21 mouse cellular contexts compared by ENCODE assay signal in the genomic region with DNA sequence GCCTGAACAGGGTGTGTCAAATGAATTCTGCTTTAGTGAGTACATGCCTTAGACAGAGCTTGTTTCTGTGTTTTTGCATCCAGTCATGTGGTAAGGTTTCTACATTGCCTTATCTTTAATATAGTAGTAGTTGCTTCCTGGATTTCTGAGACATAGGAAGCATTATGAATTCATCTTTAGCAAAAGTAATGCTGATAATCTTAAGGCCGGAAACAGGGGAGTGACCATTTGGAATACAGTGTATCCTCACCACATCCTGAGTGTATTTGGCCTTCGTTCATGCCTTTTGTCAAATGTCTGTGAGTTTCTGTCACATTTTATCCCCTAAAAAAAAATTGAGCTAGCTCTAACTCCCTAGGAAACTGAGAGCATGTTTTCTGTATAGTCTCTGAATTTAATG.
DNase-seq lines count a peak whose midpoint lies in the region; ATAC-seq and TF ChIP-seq lines count a peak whose summit lies in the region.
"Had no signal": no experiment of that assay in that cellular context is flagged by ENCODE, and none has a peak within 500 bp of the region (broad histone marks: within the 10 kb centered on the region; RNA-seq: fewer than 3 reads in every experiment).

No protein-coding gene starts in this region.

- 0 out of 2 replicates have a peak, but pooled peaks have one; percentile 34 for TF ChIP-seq EP300 in heart, postnatal 0 days (IDR thresholded peaks at IDR 0.05; ENCODE audit: low read depth)

- H3K4me2 ChIP-seq in heart, postnatal 0 days (ENCODE audit: low read depth, low read length) = no peak overlapping the region
- H3K4me2 ChIP-seq in kidney, postnatal 0 days (ENCODE audit: low read length) = no peak overlapping the region
- H3K4me2 ChIP-seq in kidney, embryonic 15.5 days = no peak overlapping the region
- no peak overlapping the region for H3K4me2 ChIP-seq in midbrain, embryonic 14.5 days (ENCODE audit: low read length)
- no peak overlapping the region for H3K4me2 ChIP-seq in midbrain, embryonic 15.5 days
- H3K4me2 ChIP-seq: forebrain, embryonic 13.5 days; heart, embryonic 13.5 days; hindbrain, embryonic 12.5 days; hindbrain, embryonic 15.5 days had no signal

- H3K9me3 ChIP-seq in heart, postnatal 0 days (replicated peaks; ENCODE audit: control insufficient read depth, low read length) = no peaks in the 10 kb centered on the region
- H3K9me3 ChIP-seq in heart, embryonic 10.5 days = no peaks in the 10 kb centered on the region
- no peaks in the 10 kb centered on the region for H3K9me3 ChIP-seq in kidney, postnatal 0 days (replicated peaks; ENCODE audit: low read length)
- no peaks in the 10 kb centered on the region for H3K9me3 ChIP-seq in kidney, embryonic 15.5 days (replicated peaks)
- no peaks in the 10 kb centered on the region for H3K9me3 ChIP-seq in midbrain, embryonic 14.5 days (ENCODE audit: control insufficient read depth, low read length)
- H3K9me3 ChIP-seq in midbrain, embryonic 15.5 days = no peaks in the 10 kb centered on the region
- H3K9me3 ChIP-seq: forebrain, embryonic 10.5 days; forebrain, embryonic 13.5 days; heart, embryonic 13.5 days; hindbrain, embryonic 12.5 days; hindbrain, embryonic 15.5 days had no signal

- H3K4me3 ChIP-seq in heart, postnatal 0 days (ENCODE audit: low read depth, low read length) = no peak overlapping the region
- no peak overlapping the region for H3K4me3 ChIP-seq in heart, embryonic 10.5 days
- no peak overlapping the region for H3K4me3 ChIP-seq in kidney, postnatal 0 days (replicated peaks; ENCODE audit: low read depth, low read length)
- H3K4me3 ChIP-seq in kidney, embryonic 15.5 days (replicated peaks) = no peak overlapping the region
- H3K4me3 ChIP-seq in midbrain, embryonic 14.5 days (replicated peaks; ENCODE audit: low read depth, low read length) = no peak overlapping the region
- H3K4me3 ChIP-seq in midbrain, embryonic 15.5 days = no peak overlapping the region
- H3K4me3 ChIP-seq: forebrain, embryonic 10.5 days; forebrain, embryonic 13.5 days; heart, embryonic 13.5 days; hindbrain, embryonic 12.5 days; hindbrain, embryonic 15.5 days had no signal

- TF ChIP-seq CTCF in heart, postnatal 0 days (IDR thresholded peaks at IDR 0.05; ENCODE audit: low read depth) = no peak
- TF ChIP-seq CTCF in kidney, postnatal 0 days (IDR thresholded peaks at IDR 0.05; ENCODE audit: low read depth) = no peak

- H3K36me3 ChIP-seq in heart, postnatal 0 days (replicated peaks; ENCODE audit: control insufficient read depth, insufficient read depth, low read length) = no peaks in the 10 kb centered on the region
- no peaks in the 10 kb centered on the region for H3K36me3 ChIP-seq in heart, embryonic 10.5 days
- no peaks in the 10 kb centered on the region for H3K36me3 ChIP-seq in kidney, postnatal 0 days (ENCODE audit: insufficient read depth, low read length)
- no peaks in the 10 kb centered on the region for H3K36me3 ChIP-seq in kidney, embryonic 15.5 days
- H3K36me3 ChIP-seq in midbrain, embryonic 14.5 days (ENCODE audit: control insufficient read depth, insufficient read depth, low read length) = no peaks in the 10 kb centered on the region
- no peaks in the 10 kb centered on the region for H3K36me3 ChIP-seq in midbrain, embryonic 15.5 days (replicated peaks)
- H3K36me3 ChIP-seq: forebrain, embryonic 10.5 days; heart, embryonic 13.5 days; hindbrain, embryonic 12.5 days; hindbrain, embryonic 15.5 days had no signal

- WGBS in heart, postnatal 0 days = 55% methylated on average over 2 of the region's 2 CpGs
- 76% methylated on average over 2 of the region's 2 CpGs for WGBS in heart, embryonic 10.5 days
- 63% methylated on average over 2 of the region's 2 CpGs for WGBS in kidney, postnatal 0 days
- 76% methylated on average over 2 of the region's 2 CpGs for WGBS in kidney, embryonic 15.5 days
- WGBS in midbrain, embryonic 14.5 days = 81% methylated on average over 2 of the region's 2 CpGs
- WGBS in midbrain, embryonic 15.5 days = 78% methylated on average over 2 of the region's 2 CpGs

- H3K27me3 ChIP-seq in heart, postnatal 0 days (ENCODE audit: control insufficient read depth, insufficient read depth, low read length) = no peaks in the 10 kb centered on the region
- H3K27me3 ChIP-seq in heart, embryonic 10.5 days (ENCODE audit: insufficient read depth, poor library complexity, severe bottlenecking) = no peaks in the 10 kb centered on the region
- no peaks in the 10 kb centered on the region for H3K27me3 ChIP-seq in kidney, postnatal 0 days (ENCODE audit: insufficient read depth, low read length)
- no peaks in the 10 kb centered on the region for H3K27me3 ChIP-seq in kidney, embryonic 15.5 days
- no peaks in the 10 kb centered on the region for H3K27me3 ChIP-seq in midbrain, embryonic 14.5 days (ENCODE audit: control insufficient read depth, insufficient read depth, low read length)
- H3K27me3 ChIP-seq in midbrain, embryonic 15.5 days (replicated peaks) = no peaks in the 10 kb centered on the region
- H3K27me3 ChIP-seq: forebrain, embryonic 13.5 days; heart, embryonic 13.5 days; hindbrain, embryonic 12.5 days; hindbrain, embryonic 15.5 days had no signal

- no peak overlapping the region for H3K9ac ChIP-seq in heart, postnatal 0 days (replicated peaks; ENCODE audit: low read depth, low read length)
- no peak overlapping the region for H3K9ac ChIP-seq in kidney, postnatal 0 days (ENCODE audit: low read depth, low read length)
- H3K9ac ChIP-seq in kidney, embryonic 15.5 days = no peak overlapping the region
- H3K9ac ChIP-seq in midbrain, embryonic 14.5 days (replicated peaks; ENCODE audit: low read length) = no peak overlapping the region
- no peak overlapping the region for H3K9ac ChIP-seq in midbrain, embryonic 15.5 days
- H3K9ac ChIP-seq: forebrain, embryonic 13.5 days; heart, embryonic 13.5 days; hindbrain, embryonic 12.5 days; hindbrain, embryonic 15.5 days had no signal

- no peaks in the 10 kb centered on the region for H3K4me1 ChIP-seq in heart, postnatal 0 days (ENCODE audit: control insufficient read depth, insufficient read depth)
- H3K4me1 ChIP-seq in heart, embryonic 10.5 days = no peaks in the 10 kb centered on the region
- H3K4me1 ChIP-seq in kidney, postnatal 0 days (replicated peaks; ENCODE audit: insufficient read depth, low read length) = no peaks in the 10 kb centered on the region
- H3K4me1 ChIP-seq in kidney, embryonic 15.5 days = no peaks in the 10 kb centered on the region
- no peaks in the 10 kb centered on the region for H3K4me1 ChIP-seq in midbrain, embryonic 14.5 days (ENCODE audit: control insufficient read depth, insufficient read depth, low read length)
- H3K4me1 ChIP-seq in midbrain, embryonic 15.5 days = no peaks in the 10 kb centered on the region
- H3K4me1 ChIP-seq: forebrain, embryonic 13.5 days; hindbrain, embryonic 12.5 days; hindbrain, embryonic 15.5 days had no signal

- DNase-seq in heart, postnatal 0 days (ENCODE audit: low spot score) = no peak
- DNase-seq in heart, embryonic 10.5 days (ENCODE audit: low spot score) = no peak
- DNase-seq in kidney, postnatal 0 days (ENCODE audit: low spot score) = peak; percentile 33
- peak; percentile 26 for DNase-seq in midbrain, embryonic 14.5 days
- DNase-seq: adrenal gland, adult 2 months; adrenal gland, postnatal 14 days; cerebellum, adult 11 months; cerebellum, adult 2 months; cerebellum, adult 9-11 months; cerebellum, postnatal 25 days; gastrocnemius, postnatal 25 days; heart, adult 18-20 months had no signal

- ATAC-seq in heart, postnatal 0 days (ENCODE audit: insufficient read depth, low read depth) = no peak
- no peak for ATAC-seq in kidney, postnatal 0 days (replicated peaks; ENCODE audit: low FRiP score, low read depth)
- no peak for ATAC-seq in kidney, embryonic 15.5 days (replicated peaks; ENCODE audit: low FRiP score)
- no peak for ATAC-seq in midbrain, embryonic 14.5 days (ENCODE audit: low FRiP score, low TSS enrichment)
- no peak for ATAC-seq in midbrain, embryonic 15.5 days (replicated peaks)
- 0 out of 2 replicates have a peak, but pooled peaks have one; percentile 47 for ATAC-seq in common myeloid progenitor, adult 5-6 weeks (replicated peaks; ENCODE audit: low read depth, poor library complexity, severe bottlenecking)
- ATAC-seq: CD4-positive, CD25-positive, alpha-beta regulatory T cell, adult 4 months; forebrain, embryonic 13.5 days had no signal

- no peak overlapping the region for H3K27ac ChIP-seq in heart, postnatal 0 days (ENCODE audit: low read depth)
- H3K27ac ChIP-seq in heart, embryonic 10.5 days = no peak overlapping the region
- no peak overlapping the region for H3K27ac ChIP-seq in kidney, postnatal 0 days
- H3K27ac ChIP-seq in kidney, embryonic 15.5 days = no peak overlapping the region
- H3K27ac ChIP-seq in midbrain, embryonic 14.5 days (replicated peaks; ENCODE audit: low read depth, low read length) = no peak overlapping the region
- no peak overlapping the region for H3K27ac ChIP-seq in midbrain, embryonic 15.5 days
- H3K27ac ChIP-seq: forebrain, embryonic 10.5 days; forebrain, embryonic 13.5 days; hindbrain, embryonic 12.5 days; hindbrain, embryonic 15.5 days had no signal

Comparison
In these comparisons a context has a peak if more than half of its experiments do, and no peak if none do; other contexts are left out.
1. DNase-seq: peak in kidney, postnatal 0 days (single experiment) and midbrain, embryonic 14.5 days (single experiment); none in heart, postnatal 0 days (single experiment) and heart, embryonic 10.5 days (single experiment).